Comparison of ENCODE assay signal across 9 mouse cellular contexts in genomic region chr8:72746061-72746460, GRCm38 (mm10). TPM values are rescaled to one million over a fixed set of nuclear protein-coding genes. Genes with fewer than 3 reads are reported as not detected.
DNase-seq lines count a peak whose midpoint lies in the region; ATAC-seq and TF ChIP-seq lines count a peak whose summit lies in the region.
"Had no signal": no experiment of that assay in that cellular context is flagged by ENCODE, and none has a peak within 500 bp of the region (broad histone marks: within the 10 kb centered on the region; RNA-seq: fewer than 3 reads in every experiment).

No protein-coding gene starts in this region.

- no peak for TF ChIP-seq POLR2A in ES-Bruce4 (IDR thresholded peaks at IDR 0.05; ENCODE audit: insufficient read depth, low read length)
- TF ChIP-seq POLR2A in cerebellum, adult 2 months (IDR thresholded peaks at IDR 0.05; ENCODE audit: borderline replicate concordance, insufficient read depth, low read length): no peak

- ATAC-seq in lung, postnatal 0 days: peak; percentile 37; the same call in 1 of the 2 replicates

- TF ChIP-seq EP300 in ES-Bruce4 (IDR thresholded peaks at IDR 0.05; ENCODE audit: insufficient read depth, low read depth, low read length): no peak
- TF ChIP-seq EP300 in lung, postnatal 0 days (IDR thresholded peaks at IDR 0.05): no peak

- no peaks in the 10 kb centered on the region for H3K9me3 ChIP-seq in ES-Bruce4 (replicated peaks; ENCODE audit: control insufficient read depth, insufficient read depth, low read length, poor library complexity, severe bottlenecking)
- H3K9me3 ChIP-seq in lung, postnatal 0 days (ENCODE audit: low read length): no peaks in the 10 kb centered on the region
- H3K9me3 ChIP-seq: heart, embryonic 15.5 days had no signal

- peak; percentile 34 to 78 for DNase-seq in adrenal gland, adult (ENCODE audit: inconsistent age in 2 of 2, low spot score in 1 of 2)
- DNase-seq in adrenal gland, postnatal 4 days (ENCODE audit: low spot score in 2 of 2): no peak
- peak; percentile 45 to 56 for DNase-seq in cerebellum, adult 2 months
- peak; percentile 21 for DNase-seq in forelimb bud, embryonic 11.5 days (ENCODE audit: low read depth, low spot score)
- peak; percentile 69 for DNase-seq in kidney, postnatal 10 days
- DNase-seq in lung, postnatal 0 days (ENCODE audit: low spot score): peak; percentile 43
- DNase-seq in right cerebral cortex, postnatal 10 days (ENCODE audit: low spot score in 2 of 2): peak; percentile 66 to 72

- H3K9ac ChIP-seq in ES-Bruce4 (ENCODE audit: low read depth, poor library complexity, severe bottlenecking): no peak overlapping the region
- no peak overlapping the region for H3K9ac ChIP-seq in lung, postnatal 0 days (replicated peaks; ENCODE audit: low read depth)
- H3K9ac ChIP-seq: heart, embryonic 15.5 days had no signal

- no peak overlapping the region for H3K4me2 ChIP-seq in lung, postnatal 0 days (replicated peaks; ENCODE audit: low read depth, low read length)
- H3K4me2 ChIP-seq: heart, embryonic 15.5 days had no signal

- H3K27me3 ChIP-seq in ES-Bruce4 (ENCODE audit: control insufficient read depth, insufficient read depth, low read length, poor library complexity, severe bottlenecking): no peaks in the 10 kb centered on the region
- no peaks in the 10 kb centered on the region for H3K27me3 ChIP-seq in cerebellum, adult 2 months (ENCODE audit: control insufficient read depth, insufficient read depth, low read length)
- no peaks in the 10 kb centered on the region for H3K27me3 ChIP-seq in lung, postnatal 0 days (replicated peaks; ENCODE audit: insufficient read depth, low read length)
- H3K27me3 ChIP-seq: heart, embryonic 15.5 days had no signal

- 25% methylated on average over 5 of the region's 5 CpGs for WGBS in cerebellum, adult 2 months
- WGBS in lung, postnatal 0 days: 35% methylated on average over 5 of the region's 5 CpGs

- H3K36me3 ChIP-seq in ES-Bruce4 (ENCODE audit: control insufficient read depth, insufficient read depth, low read length, poor library complexity, severe bottlenecking): peaks cover 10% of the 10 kb centered on the region
- peaks cover 50% of the 10 kb centered on the region for H3K36me3 ChIP-seq in lung, postnatal 0 days (ENCODE audit: insufficient read depth, low read length)

- no peak overlapping the region for H3K27ac ChIP-seq in ES-Bruce4 (ENCODE audit: insufficient read depth, low read length)
- H3K27ac ChIP-seq in cerebellum, adult 2 months (ENCODE audit: insufficient read depth, low read length): no peak overlapping the region
- H3K27ac ChIP-seq in lung, postnatal 0 days (ENCODE audit: low read length): no peak overlapping the region
- H3K27ac ChIP-seq: heart, embryonic 15.5 days had no signal

- no peaks in the 10 kb centered on the region for H3K4me1 ChIP-seq in ES-Bruce4 (ENCODE audit: control insufficient read depth, insufficient read depth, low read length)
- H3K4me1 ChIP-seq in cerebellum, adult 2 months (ENCODE audit: control insufficient read depth, insufficient read depth, low read length): no peaks in the 10 kb centered on the region
- no peaks in the 10 kb centered on the region for H3K4me1 ChIP-seq in lung, postnatal 0 days (ENCODE audit: insufficient read depth, low read depth, low read length)
- H3K4me1 ChIP-seq: heart, embryonic 15.5 days had no signal

- peak; percentile 95 for TF ChIP-seq CTCF in ES-Bruce4 (IDR thresholded peaks at IDR 0.05; ENCODE audit: low read depth, low read length)
- peak; percentile 82 for TF ChIP-seq CTCF in cerebellum, adult 2 months (IDR thresholded peaks at IDR 0.05; ENCODE audit: borderline replicate concordance, insufficient read depth, low read depth, low read length)
- TF ChIP-seq CTCF in lung, postnatal 0 days (IDR thresholded peaks at IDR 0.05): peak; percentile 83

- no peak overlapping the region for H3K4me3 ChIP-seq in ES-Bruce4 (ENCODE audit: low read depth, low read length)
- no peak overlapping the region for H3K4me3 ChIP-seq in cerebellum, adult 2 months (replicated peaks; ENCODE audit: insufficient read depth, low read depth, low read length)
- H3K4me3 ChIP-seq in lung, postnatal 0 days (ENCODE audit: low read depth, low read length): no peak overlapping the region
- H3K4me3 ChIP-seq: heart, embryonic 15.5 days had no signal

RNA-seq across cellular contexts. Expression of gene F2rl3, which starts 15.6 kb away (rescaled TPM):
- 1 to 10 TPM; 3.0 to 4.2 TPM for total RNA-seq in adrenal gland, postnatal 4 days (2021)
- not detected in 2 replicates for polyA plus RNA-seq in ES-Bruce4 (2011; ENCODE audit: insufficient read depth, insufficient read length, low read depth, missing spikeins)
- 0.57 and 0.65 TPM in 2 replicates for polyA plus RNA-seq in cerebellum, adult 2 months (2012; rRNA removed)
- 1.3 and 2.1 TPM in 2 replicates for polyA plus RNA-seq in lung, postnatal 0 days (2015; fragmentation: Nextera tagmentation; extraction: Ambion mirVana)

RNA-seq across cellular contexts. Expression of gene Sin3b, which starts 23.0 kb away (rescaled TPM):
- total RNA-seq in adrenal gland, postnatal 4 days (2021): 100 to 1,000 TPM; 262 to 266 TPM
- 196 and 208 TPM in 2 replicates for polyA plus RNA-seq in ES-Bruce4 (2011; ENCODE audit: insufficient read depth, insufficient read length, low read depth, missing spikeins)
- polyA plus RNA-seq in cerebellum, adult 2 months (2012; rRNA removed): 101 and 102 TPM in 2 replicates
- polyA plus RNA-seq in lung, postnatal 0 days (2015; fragmentation: Nextera tagmentation; extraction: Ambion mirVana): 169 and 211 TPM in 2 replicates

Comparison
In these comparisons a context has a peak if more than half of its experiments do, and no peak if none do; other contexts are left out.
1. DNase-seq: peak in adrenal gland, adult (2 of 2), cerebellum, adult 2 months (2 of 2), forelimb bud, embryonic 11.5 days (single experiment), kidney, postnatal 10 days (single experiment), lung, postnatal 0 days (single experiment) and right cerebral cortex, postnatal 10 days (2 of 2); none in adrenal gland, postnatal 4 days (0 of 2).
2. Peak in every context shown above with its lines, with median percentiles within 50 percentile points of each other: CTCF ChIP-seq.